16 mouse cellular contexts compared by ENCODE assay signal in genomic region chr6:5429982-5430550, GRCm38 (mm10). TPM values are rescaled to one million over a fixed set of nuclear protein-coding genes. Genes with fewer than 3 reads are reported as not detected.
"Had no signal": no experiment of that assay in that cellular context is flagged by ENCODE, and none has a peak within 500 bp of the region (broad histone marks: within the 10 kb centered on the region; RNA-seq: fewer than 3 reads in every experiment).

No protein-coding gene starts in this region.

- H3K27ac ChIP-seq: layer of hippocampus, adult 2 months; limb, embryonic 12.5 days; liver, embryonic 13.5 days; lung, embryonic 15.5 days; macrophage; midbrain, embryonic 15.5 days; neural tube, embryonic 12.5 days; stomach, postnatal 0 days had no signal

- H3K9ac ChIP-seq: limb, embryonic 12.5 days; liver, embryonic 13.5 days; liver, postnatal 0 days; lung, embryonic 15.5 days; midbrain, embryonic 15.5 days; neural tube, embryonic 12.5 days had no signal

- H3K4me2 ChIP-seq: limb, embryonic 12.5 days; liver, embryonic 13.5 days; lung, embryonic 15.5 days; midbrain, embryonic 11.5 days; midbrain, embryonic 15.5 days; neural tube, embryonic 12.5 days had no signal

- H3K36me3 ChIP-seq: liver, embryonic 13.5 days; lung, embryonic 15.5 days; midbrain, embryonic 15.5 days; neural tube, embryonic 12.5 days had no signal

- H3K4me1 ChIP-seq: limb, embryonic 12.5 days; liver, embryonic 13.5 days; lung, embryonic 15.5 days; midbrain, embryonic 15.5 days; neural tube, embryonic 12.5 days had no signal

- H3K9me3 ChIP-seq: limb, embryonic 12.5 days; liver, embryonic 13.5 days; lung, embryonic 15.5 days; megakaryocyte, embryonic 14.5 days; midbrain, embryonic 15.5 days; neural tube, embryonic 12.5 days had no signal

- H3K27me3 ChIP-seq: limb, embryonic 12.5 days; liver, embryonic 13.5 days; lung, embryonic 15.5 days; megakaryocyte, embryonic 14.5 days; midbrain, embryonic 15.5 days; neural tube, embryonic 12.5 days had no signal

- ATAC-seq: liver, postnatal 0 days; midbrain, embryonic 15.5 days had no signal

- H3K4me3 ChIP-seq: layer of hippocampus, adult 2 months; limb, embryonic 12.5 days; liver, embryonic 13.5 days; lung, embryonic 15.5 days; megakaryocyte, embryonic 14.5 days; midbrain, embryonic 15.5 days; neural tube, embryonic 12.5 days had no signal

- DNase-seq: liver; liver, embryonic 13.5 days; liver, postnatal 0 days; lung, postnatal 14 days; thymus, postnatal 4 days had no signal

RNA-seq across cellular contexts. Expression of gene Asb4, which starts 46.9 kb away (rescaled TPM):
- total RNA-seq: monocyte, adult 5-6 weeks; neutrophil, adult 5-6 weeks had no signal
